In the genomic region with DNA sequence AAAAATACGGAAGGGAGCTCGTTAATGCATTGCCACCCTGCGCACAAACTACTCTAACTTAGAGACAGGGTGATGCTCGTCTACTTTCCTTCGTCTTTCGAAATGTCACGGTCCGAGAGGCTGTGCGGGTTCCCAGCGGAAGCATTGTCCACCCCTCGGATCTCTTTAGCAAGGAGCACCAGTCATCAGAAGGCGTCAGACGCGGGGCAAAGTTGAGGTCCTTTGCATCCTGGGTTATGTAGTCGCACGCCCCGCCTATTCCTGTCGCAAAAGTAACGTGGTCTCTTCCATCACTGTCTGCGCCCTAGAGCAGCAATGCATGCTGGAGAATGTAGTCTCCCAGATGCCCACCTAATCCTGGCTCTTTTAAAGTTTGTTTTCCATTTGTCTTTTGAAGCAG, we compare ENCODE assay signal across 8 mouse cellular contexts. TPM values are rescaled to one million over a fixed set of nuclear protein-coding genes. Genes with fewer than 3 reads are reported as not detected.
DNase-seq lines count a peak whose midpoint lies in the region; ATAC-seq and TF ChIP-seq lines count a peak whose summit lies in the region.

No protein-coding gene starts in this region.

- peak; percentile 59 for DNase-seq in Patski (ENCODE audit: low read depth, low spot score)
- DNase-seq in cerebellum, postnatal 14 days: peak; percentile 91 to 92
- peak; percentile 91 to 94 for DNase-seq in frontal cortex, postnatal 14 days (ENCODE audit: low spot score in 2 of 2)
- peak; percentile 78 for DNase-seq in layer of hippocampus, postnatal 25 days (ENCODE audit: extremely low spot score in 1 of 2, low spot score in 1 of 2)
- DNase-seq in lung, postnatal 25 days (ENCODE audit: low spot score): peak; percentile 96
- peak; percentile 93 for DNase-seq in retina, embryonic 14.5 days (ENCODE audit: low spot score)
- peak; percentile 89 for DNase-seq in thymus, postnatal 4 days

- no peak for TF ChIP-seq CTCF in Patski (IDR thresholded peaks at IDR 0.05)

- no peaks in the 10 kb centered on the region for H3K36me3 ChIP-seq in hindbrain, embryonic 13.5 days

- H3K4me3 ChIP-seq in hindbrain, embryonic 13.5 days: peak overlapping the region; percentile 97

- no peaks in the 10 kb centered on the region for H3K9me3 ChIP-seq in hindbrain, embryonic 13.5 days

- H3K27me3 ChIP-seq in Patski: no peaks in the 10 kb centered on the region
- H3K27me3 ChIP-seq in hindbrain, embryonic 13.5 days: no peaks in the 10 kb centered on the region

- H3K9ac ChIP-seq in hindbrain, embryonic 13.5 days: peak overlapping the region; percentile 63

- ATAC-seq in Patski: peak; percentile 77
- peak; percentile 95 for ATAC-seq in hindbrain, embryonic 13.5 days (ENCODE audit: low FRiP score)

- H3K27ac ChIP-seq in hindbrain, embryonic 13.5 days: peak overlapping the region; percentile 96

- in situ Hi-C loops in Patski (cut with MboI; ENCODE audit: low pct_unique_long_range_greater_than_20kb): no loop called here

- H3K4me2 ChIP-seq in hindbrain, embryonic 13.5 days: peak overlapping the region; percentile 56

- CTCF ChIA-PET in Patski (lab: Charles Lee): interaction anchor here (1.0 to 1.2 kb wide), 2 partner anchors 12 to 81 kb away, joined by 3 read pairs; a partner anchor contains a TSS

- H3K4me1 ChIP-seq in hindbrain, embryonic 13.5 days (replicated peaks): peaks cover 25% of the 10 kb centered on the region

- POLR2A ChIA-PET in Patski (lab: Charles Lee): no interaction called here

- under 1% methylated on average over 20 of the region's 20 CpGs for WGBS in hindbrain, embryonic 13.5 days

RNA-seq across cellular contexts. Expression of a gene that starts 0.6 kb away (rescaled TPM):
- 115 TPM for polyA plus RNA-seq in Patski (2021)
- 41.0 and 46.4 TPM in 2 replicates for polyA plus RNA-seq in hindbrain, embryonic 13.5 days (2015; fragmentation: Nextera tagmentation; extraction: Ambion mirVana)
- 100 to 1,000 TPM; 121 to 133 TPM for total RNA-seq in layer of hippocampus, postnatal 25 days (2021)

RNA-seq across cellular contexts. Expression of a gene that starts 17.3 kb away (rescaled TPM):
- polyA plus RNA-seq in Patski (2021): 196 TPM
- polyA plus RNA-seq in hindbrain, embryonic 13.5 days (2015; fragmentation: Nextera tagmentation; extraction: Ambion mirVana): 258 and 278 TPM in 2 replicates
- total RNA-seq in layer of hippocampus, postnatal 25 days (2021): 100 to 1,000 TPM; 121 to 139 TPM

RNA-seq across cellular contexts. Expression of a gene that starts 45.5 kb away (rescaled TPM):
- 29.1 TPM for polyA plus RNA-seq in Patski (2021)
- polyA plus RNA-seq in hindbrain, embryonic 13.5 days (2015; fragmentation: Nextera tagmentation; extraction: Ambion mirVana): 20.8 and 24.6 TPM in 2 replicates
- 10 to 100 TPM; 29.1 to 31.1 TPM for total RNA-seq in layer of hippocampus, postnatal 25 days (2021)

Comparison
In these comparisons a context has a peak if more than half of its experiments do, and no peak if none do; other contexts are left out.
1. Peak in every context shown above with its lines: DNase-seq, ATAC-seq, H3K4me3 ChIP-seq and H3K27ac ChIP-seq.